In genomic region chr4:58379186-58379585, GRCm38 (mm10) we compare ENCODE assay signal across 14 mouse cellular contexts.
"Had no signal": no experiment of that assay in that cellular context is flagged by ENCODE, and none has a peak within 500 bp of the region (broad histone marks: within the 10 kb centered on the region; RNA-seq: fewer than 3 reads in every experiment).

No protein-coding gene starts in this region.

- H3K4me1 ChIP-seq: lung, embryonic 15.5 days; midbrain, embryonic 10.5 days; midbrain, embryonic 12.5 days; neural tube, embryonic 12.5 days; stomach, embryonic 15.5 days had no signal

- DNase-seq: liver, postnatal 0 days; lung, adult 2 months; lung, postnatal 4 days; midbrain, embryonic 14.5 days; right cerebral cortex, postnatal 14 days; thymus, adult 2 months; thymus, postnatal 25 days; thymus, postnatal 4 days had no signal

- H3K36me3 ChIP-seq: lung, embryonic 15.5 days; midbrain, embryonic 10.5 days; midbrain, embryonic 12.5 days; neural tube, embryonic 12.5 days; stomach, embryonic 15.5 days had no signal

- H3K9me3 ChIP-seq: lung, embryonic 15.5 days; midbrain, embryonic 10.5 days; midbrain, embryonic 12.5 days; neural tube, embryonic 12.5 days; stomach, embryonic 15.5 days had no signal

- H3K4me2 ChIP-seq: lung, embryonic 15.5 days; midbrain, embryonic 12.5 days; neural tube, embryonic 12.5 days; stomach, embryonic 15.5 days had no signal

- H3K4me3 ChIP-seq: lung, embryonic 15.5 days; midbrain, embryonic 10.5 days; midbrain, embryonic 12.5 days; neural tube, embryonic 12.5 days; stomach, embryonic 15.5 days had no signal

- H3K27ac ChIP-seq: lung, embryonic 15.5 days; midbrain, embryonic 10.5 days; midbrain, embryonic 12.5 days; neural tube, embryonic 12.5 days; stomach, embryonic 15.5 days; stomach, postnatal 0 days had no signal

- H3K27me3 ChIP-seq: lung, embryonic 15.5 days; midbrain, embryonic 12.5 days; neural tube, embryonic 12.5 days; stomach, embryonic 15.5 days had no signal
